Mouse (Mus musculus) hindbrain, embryonic 12.5 days (tissue): ENCODE measurements around the gene Slc12a7. TPM values are rescaled to one million over a fixed set of nuclear protein-coding genes. Genes with fewer than 3 reads are reported as not detected.

Experiments used
- ATAC-seq: fragments of 200-750 bp; cut with Nextera tagmentation; 2 replicates; pipeline ENCODE4 v1.8.0; 2017; ENCODE audit warnings: moderate TSS enrichment; ENCODE audit not compliant: low FRiP score
- H3K27ac ChIP-seq: fragments of 300-500 bp; sonication (generic); 2 replicates; pipeline ENCODE4 v1.5.1; 2016; ENCODE audit warnings: mild to moderate bottlenecking
- H3K27me3 ChIP-seq: fragments of 300-500 bp; sonication (generic); 2 replicates; pipeline ENCODE4 v1.6.1; 2016; ENCODE audit warnings: mild to moderate bottlenecking
- H3K36me3 ChIP-seq: fragments of 300-500 bp; sonication (generic); 2 replicates; pipeline ENCODE4 v1.6.1; 2016; ENCODE audit warnings: mild to moderate bottlenecking
- H3K4me1 ChIP-seq: fragments of 300-500 bp; sonication (generic); 2 replicates; pipeline ENCODE4 v1.6.1; 2016
- H3K4me2 ChIP-seq: fragments of 300-500 bp; sonication (generic); replicated peaks from 2 replicates; pipeline ENCODE4 v1.6.1; 2016; ENCODE audit warnings: mild to moderate bottlenecking
- H3K4me3 ChIP-seq: fragments of 300-500 bp; sonication (generic); 2 replicates; pipeline ENCODE4 v1.5.1; 2016; ENCODE audit warnings: mild to moderate bottlenecking
- H3K9ac ChIP-seq: fragments of 300-500 bp; sonication (generic); 2 replicates; pipeline ENCODE4 v1.6.1; 2016; ENCODE audit warnings: mild to moderate bottlenecking, moderate library complexity
- H3K9me3 ChIP-seq: fragments of 300-500 bp; sonication (generic); replicated peaks from 2 replicates; pipeline ENCODE4 v1.6.1; 2016; ENCODE audit warnings: mild to moderate bottlenecking
- WGBS: fragments of 180-500 bp; shearing (Covaris S2); methylation state at CpG from one replicate; pipeline ENCODE4 v1.1.7; 2016; 5-methylcytosine and 5-hydroxymethylcytosine counted together
- polyA plus RNA-seq: library from polyadenylated mRNA; unstranded; fragments of >200 nt; fragmentation: Nextera tagmentation; extraction: Ambion mirVana; gene quantifications from 2 replicates; pipeline ENCODE4 v1.2.1, GENCODE M21; 2016

Slc12a7 gene
- polyA plus RNA-seq, 1 experiment from 2014 or later = 39.3 TPM

DNA sequence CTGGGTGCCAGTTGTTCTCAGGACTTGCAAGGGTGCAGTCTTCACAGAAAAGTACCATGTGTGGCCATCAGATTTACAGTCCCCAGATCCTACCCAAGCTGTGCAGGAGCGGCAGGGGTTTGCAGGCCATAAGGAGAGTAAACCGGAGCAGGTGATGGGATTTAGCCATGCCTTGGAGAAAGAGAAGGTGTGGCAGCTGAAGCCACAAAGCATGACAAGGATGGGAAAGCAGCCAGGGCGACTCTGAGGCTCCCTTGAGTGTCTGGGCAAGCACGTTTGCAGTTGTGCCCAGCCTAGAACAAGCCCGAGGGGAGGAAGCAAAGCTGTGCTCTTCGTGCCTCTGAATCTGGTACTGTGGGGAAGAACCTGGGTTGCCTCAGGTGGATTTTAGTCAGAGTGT, 17.5 kb downstream of the Slc12a7 start:
- 68% methylated on average over 6 of the region's 6 CpGs for WGBS
- ATAC-seq = no peak
- no peak overlapping the region for H3K27ac ChIP-seq
- H3K4me1 ChIP-seq = peaks cover 18% of the 10 kb centered on the region
- H3K27me3 ChIP-seq = peaks cover 3% of the 10 kb centered on the region; the same call in 1 of the 2 replicates
- no peak overlapping the region for H3K9ac ChIP-seq
- H3K36me3 ChIP-seq = no peaks in the 10 kb centered on the region
- H3K4me2 ChIP-seq = no peak overlapping the region
- H3K9me3 ChIP-seq = no peaks in the 10 kb centered on the region
- no peak overlapping the region for H3K4me3 ChIP-seq

DNA sequence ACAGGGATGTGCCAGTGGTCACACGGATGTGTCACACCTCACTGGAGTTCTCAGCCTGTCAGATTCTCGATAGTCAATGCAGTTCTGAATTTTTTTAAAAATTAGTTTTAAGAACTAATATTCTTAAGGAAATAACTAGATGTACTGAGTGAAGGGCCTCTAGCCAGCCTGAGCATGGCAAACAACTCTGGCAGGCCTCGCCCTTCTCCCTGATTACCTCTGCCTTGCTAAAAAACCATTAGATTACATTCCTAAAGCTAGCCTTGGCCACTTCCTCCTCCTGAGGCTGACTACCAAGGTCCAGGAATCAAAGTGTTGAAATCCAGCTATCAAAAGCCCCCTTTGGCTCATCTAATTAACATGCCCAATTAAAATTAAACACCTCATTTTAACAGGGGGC, 18.4 kb downstream of the Slc12a7 start:
- no peaks in the 10 kb centered on the region for H3K9me3 ChIP-seq
- ATAC-seq = no peak
- no peak overlapping the region for H3K4me2 ChIP-seq
- peaks cover 3% of the 10 kb centered on the region; the same call in 1 of the 2 replicates for H3K27me3 ChIP-seq
- H3K9ac ChIP-seq = no peak overlapping the region
- peaks cover 18% of the 10 kb centered on the region for H3K4me1 ChIP-seq
- no peak overlapping the region for H3K27ac ChIP-seq
- no peak overlapping the region for H3K4me3 ChIP-seq
- H3K36me3 ChIP-seq = no peaks in the 10 kb centered on the region
- 87% methylated on average over 3 of the region's 3 CpGs for WGBS

DNA sequence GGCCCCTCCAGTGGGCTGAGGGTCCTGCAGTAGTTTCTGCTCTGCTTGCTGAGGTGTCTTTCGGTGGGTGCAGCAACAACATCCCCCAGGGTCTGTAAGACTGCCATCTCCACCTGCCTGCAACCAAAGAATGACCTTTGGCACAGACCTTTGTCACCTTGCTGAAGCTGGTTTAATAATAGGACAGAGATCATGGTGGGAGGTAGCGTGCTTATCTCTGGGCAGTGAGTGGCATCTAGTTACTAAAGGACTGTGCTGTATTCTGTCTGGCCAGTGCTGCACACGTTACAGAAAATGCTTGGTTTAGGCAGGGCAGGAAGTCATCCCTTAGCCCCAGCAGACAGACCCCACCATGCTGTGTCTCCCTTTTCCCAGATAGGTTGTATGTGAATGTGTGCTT, 22.9 kb downstream of the Slc12a7 start:
- ATAC-seq = no peak
- no peaks in the 10 kb centered on the region for H3K36me3 ChIP-seq
- no peak overlapping the region for H3K27ac ChIP-seq
- H3K4me2 ChIP-seq = no peak overlapping the region
- no peaks in the 10 kb centered on the region for H3K9me3 ChIP-seq
- H3K4me3 ChIP-seq = no peak overlapping the region
- no peaks in the 10 kb centered on the region for H3K27me3 ChIP-seq
- H3K4me1 ChIP-seq = no peaks in the 10 kb centered on the region
- no peak overlapping the region for H3K9ac ChIP-seq
- WGBS = 74% methylated on average over 3 of the region's 3 CpGs

DNA sequence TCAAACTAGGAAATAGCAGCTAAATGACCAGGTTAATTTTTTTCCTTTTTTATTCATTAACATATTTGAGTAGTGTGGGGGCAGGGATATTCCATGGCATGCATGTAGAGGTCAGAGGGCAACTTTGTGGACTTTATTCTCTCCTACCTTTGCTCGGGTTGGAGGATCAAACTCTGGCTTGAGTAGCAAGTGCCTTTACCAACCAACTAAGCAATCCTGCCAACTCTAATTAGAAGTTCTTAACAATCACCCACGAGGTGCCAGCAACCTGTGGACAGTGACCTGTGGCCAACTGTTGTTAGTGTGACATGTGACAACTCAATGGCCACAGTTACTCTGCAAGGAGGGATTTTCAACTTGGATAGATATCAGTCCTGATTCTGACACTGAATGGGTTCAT, 24.0 kb downstream of the Slc12a7 start:
- Histone ChIP-seq H3K4me1 (no peaks in the 10 kb centered on the region), H3K27me3 (no peaks in the 10 kb centered on the region; the same call in 1 of the 2 replicates), H3K4me2 (no peak overlapping the region), H3K9me3 (no peaks in the 10 kb centered on the region), H3K4me3 (no peak overlapping the region), H3K9ac (no peak overlapping the region), H3K36me3 (no peaks in the 10 kb centered on the region), H3K27ac (no peak overlapping the region)
- 76% methylated on average over 2 of the region's 2 CpGs for WGBS
- no peak for ATAC-seq

DNA sequence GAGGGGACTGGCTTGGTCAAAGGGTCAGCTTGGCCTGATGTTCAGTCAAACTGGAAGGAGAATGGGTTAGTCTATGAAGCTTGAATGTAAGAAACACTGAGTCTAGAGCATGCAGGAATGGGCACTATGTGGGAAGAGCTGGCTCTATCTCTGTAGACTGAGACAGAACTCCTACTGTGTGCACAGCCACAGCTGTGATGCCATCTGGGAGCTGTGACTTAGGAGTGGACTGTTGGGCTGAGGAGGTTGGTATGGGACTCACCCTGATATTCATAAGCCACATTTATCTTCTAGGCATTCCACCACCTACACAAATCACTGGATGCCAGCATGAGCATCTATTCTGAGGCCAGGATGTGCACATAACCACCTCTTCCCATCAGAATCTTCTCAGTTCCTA, 24.5 kb downstream of the Slc12a7 start:
- H3K9me3 ChIP-seq = no peaks in the 10 kb centered on the region
- H3K4me3 ChIP-seq = no peak overlapping the region
- no peak overlapping the region for H3K27ac ChIP-seq
- no peak for ATAC-seq
- no peak overlapping the region for H3K4me2 ChIP-seq
- no peaks in the 10 kb centered on the region for H3K36me3 ChIP-seq
- no peaks in the 10 kb centered on the region for H3K4me1 ChIP-seq
- no peak overlapping the region for H3K9ac ChIP-seq
- no peaks in the 10 kb centered on the region; the same call in 1 of the 2 replicates for H3K27me3 ChIP-seq

DNA sequence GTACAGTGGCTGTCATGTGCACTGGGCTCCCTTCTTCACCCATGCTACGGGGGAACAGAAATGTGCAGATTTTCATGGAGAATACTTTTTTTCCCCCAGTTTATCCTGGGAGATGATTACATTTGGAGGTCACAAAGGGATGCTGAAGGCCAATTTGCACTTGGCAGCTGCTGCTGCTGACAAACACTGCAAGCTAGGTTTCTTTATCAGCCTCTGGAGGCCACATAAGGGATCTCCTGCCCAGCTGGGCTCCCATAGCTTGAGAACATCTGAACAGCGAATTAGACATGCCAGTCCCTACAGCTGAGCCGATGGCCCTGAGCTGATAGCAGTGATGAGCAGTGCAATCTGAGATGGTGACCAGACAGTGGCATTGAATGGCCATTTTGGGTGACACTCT, 26.7 kb downstream of the Slc12a7 start:
- Histone ChIP-seq H3K27me3 (no peaks in the 10 kb centered on the region; the same call in 1 of the 2 replicates), H3K36me3 (no peaks in the 10 kb centered on the region), H3K4me2 (no peak overlapping the region), H3K9me3 (no peaks in the 10 kb centered on the region), H3K9ac (no peak overlapping the region), H3K4me1 (peaks cover 6% of the 10 kb centered on the region), H3K4me3 (no peak overlapping the region), H3K27ac (no peak overlapping the region)
- no peak for ATAC-seq
- WGBS = 77% methylated on average over 3 of the region's 3 CpGs

DNA sequence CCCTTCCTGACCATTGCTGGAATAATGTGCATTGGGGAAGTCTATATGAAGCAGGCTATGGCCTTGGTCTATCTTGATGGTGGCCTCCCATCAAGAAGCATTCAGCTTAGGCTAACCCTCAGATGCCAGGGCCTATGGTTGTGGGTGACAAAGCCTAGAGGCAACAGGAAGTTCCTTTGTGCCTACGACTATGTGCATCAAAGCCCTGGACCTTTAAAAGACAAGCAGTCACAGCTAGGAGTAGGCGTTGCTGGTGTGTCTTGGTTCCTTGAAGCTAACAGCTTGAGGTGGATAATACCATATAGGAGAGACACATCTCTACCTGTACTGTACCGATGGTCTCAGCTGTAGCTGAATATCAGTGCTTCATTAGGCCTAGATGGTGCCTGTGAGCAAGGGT, 27.2 kb downstream of the Slc12a7 start:
- WGBS = 89% methylated on average over 3 of the region's 3 CpGs
- H3K9me3 ChIP-seq = no peaks in the 10 kb centered on the region

DNA sequence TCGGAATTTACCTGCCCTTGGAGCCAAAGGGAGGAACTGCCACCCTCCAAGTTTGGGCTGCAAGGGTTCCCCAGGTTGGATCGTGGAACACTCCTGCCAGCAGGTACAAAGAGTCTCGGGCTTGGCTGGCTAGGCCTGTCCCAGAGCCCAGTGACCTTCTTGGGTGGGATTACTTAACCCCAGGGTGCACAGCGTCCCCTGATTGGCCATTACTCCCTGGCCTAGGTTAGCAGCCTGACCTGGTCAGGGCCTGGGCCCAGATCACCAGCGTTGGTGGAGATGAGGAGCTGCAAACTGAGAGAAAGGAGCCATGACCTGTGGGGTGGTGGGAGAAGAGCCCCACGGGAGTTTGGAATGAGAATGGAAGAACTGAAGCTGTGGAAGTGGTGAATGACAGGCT, 30.0 kb downstream of the Slc12a7 start:
- Histone ChIP-seq H3K36me3 (no peaks in the 10 kb centered on the region), H3K4me1 (peaks cover 35% of the 10 kb centered on the region), H3K4me3 (peak overlapping the region; percentile 62), H3K4me2 (peak overlapping the region; percentile 83), H3K9ac (peak overlapping the region; percentile 76; the same call in 1 of the 2 replicates), H3K27ac (no peak overlapping the region), H3K27me3 (no peaks in the 10 kb centered on the region; the same call in 1 of the 2 replicates), H3K9me3 (no peaks in the 10 kb centered on the region)
- WGBS = 31% methylated on average over 6 of the region's 6 CpGs
- no peak; the same call in 1 of the 2 replicates for ATAC-seq

More for the DNA sequence above, 27.2 kb downstream of the Slc12a7 start:
- Histone ChIP-seq H3K9ac (no peak overlapping the region), H3K4me2 (no peak overlapping the region), H3K27me3 (no peaks in the 10 kb centered on the region; the same call in 1 of the 2 replicates), H3K36me3 (no peaks in the 10 kb centered on the region), H3K4me3 (no peak overlapping the region), H3K27ac (no peak overlapping the region), H3K4me1 (peaks cover 12% of the 10 kb centered on the region)
- no peak for ATAC-seq

DNA sequence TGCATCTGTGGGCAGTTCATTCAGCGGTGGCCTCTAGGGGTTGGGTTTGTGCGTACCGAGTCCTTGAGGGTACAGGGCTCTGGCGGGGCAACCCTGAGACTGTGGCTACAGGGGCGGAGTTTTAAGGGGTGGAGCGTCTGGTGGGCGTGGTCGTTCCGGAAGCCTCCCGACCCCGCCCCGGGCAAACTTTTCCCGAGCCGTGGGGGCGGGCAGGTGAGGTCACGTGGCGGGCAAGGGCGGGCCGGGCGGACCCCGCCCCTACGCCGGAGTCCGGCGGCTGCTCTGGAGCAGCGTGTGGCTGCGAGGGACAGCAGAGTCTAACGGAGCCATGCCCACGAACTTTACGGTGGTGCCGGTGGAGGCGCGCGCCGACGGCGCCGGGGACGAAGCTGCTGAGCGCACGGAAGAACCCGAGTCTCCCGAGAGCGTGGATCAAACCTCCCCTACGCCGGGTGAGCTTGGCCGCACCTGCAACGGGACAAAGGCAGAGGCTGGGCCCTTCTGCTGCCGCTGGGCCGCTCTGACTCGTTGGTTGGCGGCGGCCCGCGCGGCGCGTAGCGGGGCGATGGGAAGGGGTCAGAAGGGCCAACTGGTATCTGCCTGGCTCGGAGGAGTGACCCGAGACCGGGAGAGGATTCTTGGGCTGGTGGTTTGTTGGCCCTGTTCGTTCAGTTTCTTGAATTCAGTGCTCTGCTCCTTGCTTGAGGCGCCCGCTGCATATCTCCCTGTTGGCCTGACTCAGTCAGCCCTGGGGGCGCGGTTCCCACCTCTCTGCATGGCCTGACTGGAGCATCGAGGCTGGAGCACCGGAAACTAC, 30.8 kb downstream of the Slc12a7 start:
- ATAC-seq = peak; percentile 88
- Histone ChIP-seq H3K27ac (peak overlapping the region; percentile 40; the same call in 1 of the 2 replicates), H3K9ac (peak overlapping the region; percentile 76), H3K36me3 (0 out of 2 replicates have a peak, but pooled peaks cover 2% of the 10 kb centered on the region), H3K4me2 (peak overlapping the region; percentile 83), H3K4me1 (peaks cover 41% of the 10 kb centered on the region), H3K9me3 (no peaks in the 10 kb centered on the region), H3K4me3 (peak overlapping the region; percentile 62), H3K27me3 (no peaks in the 10 kb centered on the region; the same call in 1 of the 2 replicates)
- WGBS = under 1% methylated on average over 63 of the region's 70 CpGs

DNA sequence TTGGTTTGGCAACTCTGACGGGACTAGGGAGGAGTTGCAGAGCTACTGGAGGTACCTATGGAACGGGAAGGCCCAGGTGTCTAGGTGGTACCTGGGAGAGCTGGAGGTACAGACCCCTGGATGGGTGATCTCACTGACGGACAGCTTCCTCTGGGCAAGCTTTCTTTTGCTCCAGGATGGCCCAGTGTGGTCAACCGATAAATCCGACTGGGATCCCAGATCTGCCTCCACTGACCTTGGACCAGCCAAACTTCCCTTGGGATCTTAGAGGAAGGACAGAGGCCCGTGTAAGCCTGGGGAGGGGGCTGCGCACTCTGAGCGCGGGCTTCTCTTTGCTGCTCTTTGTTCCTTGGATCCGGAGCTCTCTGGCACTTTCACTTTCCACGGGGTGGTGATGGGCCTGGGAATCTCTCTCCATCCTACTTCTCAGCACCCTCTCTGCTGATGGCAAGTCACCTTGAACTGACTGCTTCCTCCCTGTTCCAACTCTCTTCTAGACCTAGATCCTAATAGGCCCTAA, 31.4 kb downstream of the Slc12a7 start:
- H3K4me2 ChIP-seq = peak overlapping the region; percentile 83

DNA sequence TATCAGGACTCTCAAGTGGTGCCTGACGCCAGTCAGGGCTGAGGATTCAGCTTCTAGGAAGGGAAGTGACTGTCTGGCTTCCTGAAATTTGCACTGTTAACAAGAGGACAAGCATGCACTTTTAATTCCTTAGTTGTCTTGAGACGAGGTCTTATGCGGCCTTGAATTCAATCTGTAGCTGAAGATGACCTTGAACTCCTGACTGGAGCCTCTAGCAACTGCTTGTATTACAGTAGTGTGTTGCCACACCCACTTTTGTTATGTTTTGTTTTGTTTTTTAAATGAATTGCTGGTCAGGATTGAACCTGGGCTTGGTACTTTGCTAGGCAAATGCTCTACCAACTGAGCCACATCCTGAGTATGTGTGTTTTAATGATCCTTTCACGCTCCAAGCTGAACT, 32.5 kb downstream of the Slc12a7 start:
- Histone ChIP-seq H3K36me3 (0 out of 2 replicates have a peak, but pooled peaks cover 2% of the 10 kb centered on the region), H3K9me3 (no peaks in the 10 kb centered on the region), H3K4me1 (peaks cover 51% of the 10 kb centered on the region), H3K27me3 (no peaks in the 10 kb centered on the region; the same call in 1 of the 2 replicates), H3K9ac (peak overlapping the region; percentile 76), H3K4me2 (peak overlapping the region; percentile 83), H3K27ac (no peak overlapping the region), H3K4me3 (peak overlapping the region; percentile 62)
- no peak for ATAC-seq
- WGBS = 71% methylated on average over 4 of the region's 4 CpGs

More for the DNA sequence above, 31.4 kb downstream of the Slc12a7 start:
- 0 out of 2 replicates have a peak, but pooled peaks cover 2% of the 10 kb centered on the region for H3K36me3 ChIP-seq
- peak overlapping the region; percentile 76 for H3K9ac ChIP-seq
- no peaks in the 10 kb centered on the region; the same call in 1 of the 2 replicates for H3K27me3 ChIP-seq
- peak; percentile 29; the same call in 1 of the 2 replicates for ATAC-seq
- no peaks in the 10 kb centered on the region for H3K9me3 ChIP-seq
- peaks cover 46% of the 10 kb centered on the region for H3K4me1 ChIP-seq
- peak overlapping the region; percentile 40; the same call in 1 of the 2 replicates for H3K27ac ChIP-seq
- under 1% methylated on average over 11 of the region's 11 CpGs for WGBS
- H3K4me3 ChIP-seq = peak overlapping the region; percentile 62

DNA sequence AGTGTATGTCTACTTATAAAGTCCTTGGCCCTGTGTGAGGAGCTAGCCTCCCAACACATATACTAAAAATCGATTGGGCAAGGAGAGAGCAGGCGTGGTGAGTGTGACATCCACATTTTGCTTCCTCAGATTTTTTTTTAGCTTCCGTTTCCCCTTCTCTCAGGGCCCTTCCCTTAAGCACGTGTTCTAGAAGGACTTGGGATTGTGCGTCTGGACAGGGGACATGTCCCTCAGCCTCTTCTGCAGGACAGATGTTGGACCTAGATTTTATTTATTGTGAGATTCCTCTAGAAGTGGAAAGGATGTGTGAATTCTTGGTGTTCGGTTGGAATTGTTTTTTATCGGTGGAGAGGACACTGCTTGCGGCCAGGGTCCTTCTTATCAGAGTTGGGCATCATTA, 34.3 kb downstream of the Slc12a7 start:
- H3K9me3 ChIP-seq = no peaks in the 10 kb centered on the region
- no peak overlapping the region for H3K4me3 ChIP-seq
- H3K27ac ChIP-seq = no peak overlapping the region
- H3K9ac ChIP-seq = no peak overlapping the region
- H3K36me3 ChIP-seq = 0 out of 2 replicates have a peak, but pooled peaks cover 2% of the 10 kb centered on the region
- ATAC-seq = no peak
- H3K4me1 ChIP-seq = peaks cover 64% of the 10 kb centered on the region
- H3K4me2 ChIP-seq = no peak overlapping the region
- whole genome bisulfite sequencing = 92% methylated on average over 8 of the region's 8 CpGs
- H3K27me3 ChIP-seq = no peaks in the 10 kb centered on the region
